Mouse (Mus musculus) neural tube, embryonic 14.5 days (tissue): ENCODE measurements at regions not wholly inside any gene's neighbourhood (a gene's known extent, or its start where the extent isn't known, plus 50 kb on each side); places are given as distances from the start of the nearest gene placed in this dataset.

Experiments
- ATAC-seq: fragments of 200-750 bp; cut with Nextera tagmentation; 2 replicates; pipeline ENCODE4 v1.8.0; 2017; ENCODE audit warnings: low read depth, mild to moderate bottlenecking, moderate TSS enrichment, moderate library complexity
- H3K27ac ChIP-seq: fragments of 300-500 bp; sonication (generic); 2 replicates; pipeline ENCODE4 v1.5.1; 2014; ENCODE audit warnings: low read depth, mild to moderate bottlenecking, control low read depth, low read length, moderate library complexity, mixed read lengths
- H3K27me3 ChIP-seq: fragments of 300-500 bp; sonication (generic); 2 replicates; pipeline ENCODE4 v1.6.1; 2014; ENCODE audit warnings: low read length; ENCODE audit not compliant: control insufficient read depth, insufficient read depth
- H3K36me3 ChIP-seq: fragments of 300-500 bp; sonication (generic); 2 replicates; pipeline ENCODE4 v1.6.1; 2014; ENCODE audit warnings: low read length, mixed read lengths; ENCODE audit not compliant: control insufficient read depth, insufficient read depth
- H3K4me1 ChIP-seq: fragments of 300-500 bp; sonication (generic); 2 replicates; pipeline ENCODE4 v1.6.1; 2014; ENCODE audit warnings: low read length; ENCODE audit not compliant: control insufficient read depth, insufficient read depth
- H3K4me2 ChIP-seq: fragments of 300-500 bp; sonication (generic); 2 replicates; pipeline ENCODE4 v1.6.1; 2014; ENCODE audit warnings: mild to moderate bottlenecking, low read depth, low read length, control low read depth
- H3K4me3 ChIP-seq: fragments of 300-500 bp; sonication (generic); 2 replicates; pipeline ENCODE4 v1.5.1; 2014; ENCODE audit warnings: low read depth, low read length, control low read depth, mixed read lengths
- H3K9ac ChIP-seq: fragments of 300-500 bp; sonication (generic); replicated peaks from 2 replicates; pipeline ENCODE4 v1.6.1; 2014; ENCODE audit warnings: low read depth, mild to moderate bottlenecking, control low read depth, low read length, mixed read lengths
- H3K9me3 ChIP-seq: fragments of 300-500 bp; sonication (generic); 2 replicates; pipeline ENCODE4 v1.6.1; 2016; ENCODE audit warnings: low read length; ENCODE audit not compliant: control insufficient read depth
- WGBS: fragments of 180-500 bp; shearing (Covaris S2); extraction: QIAGEN DNeasy Blood & Tissue Kit; methylation state at CpG from one replicate; pipeline ENCODE4 v1.1.7; 2014; 5-methylcytosine and 5-hydroxymethylcytosine counted together

- Histone ChIP-seq H3K4me3 (no peak overlapping the region), H3K27ac (no peak overlapping the region), H3K36me3 (no peaks in the 10 kb centered on the region), H3K4me1 (no peaks in the 10 kb centered on the region), H3K4me2 (no peak overlapping the region), H3K9me3 (no peaks in the 10 kb centered on the region), H3K9ac (no peak overlapping the region), H3K27me3 (no peaks in the 10 kb centered on the region)
- ATAC-seq, result no peak
- 86% methylated on average over 1 of the region's 1 CpGs for WGBS
Measured at GRCm38 (mm10) chr16:29934649-29935048, 129.5 kb upstream of the Hes1 start.

GRCm38 (mm10) chr16:29938700-29939099 is 125.5 kb upstream of the Hes1 start:
- Histone ChIP-seq H3K4me1 (no peaks in the 10 kb centered on the region), H3K9me3 (no peaks in the 10 kb centered on the region), H3K36me3 (no peaks in the 10 kb centered on the region), H3K4me2 (no peak overlapping the region), H3K27ac (no peak overlapping the region), H3K4me3 (no peak overlapping the region), H3K27me3 (no peaks in the 10 kb centered on the region), H3K9ac (no peak overlapping the region)
- no peak for ATAC-seq
- WGBS, result 93% methylated on average over 9 of the region's 9 CpGs

DNA sequence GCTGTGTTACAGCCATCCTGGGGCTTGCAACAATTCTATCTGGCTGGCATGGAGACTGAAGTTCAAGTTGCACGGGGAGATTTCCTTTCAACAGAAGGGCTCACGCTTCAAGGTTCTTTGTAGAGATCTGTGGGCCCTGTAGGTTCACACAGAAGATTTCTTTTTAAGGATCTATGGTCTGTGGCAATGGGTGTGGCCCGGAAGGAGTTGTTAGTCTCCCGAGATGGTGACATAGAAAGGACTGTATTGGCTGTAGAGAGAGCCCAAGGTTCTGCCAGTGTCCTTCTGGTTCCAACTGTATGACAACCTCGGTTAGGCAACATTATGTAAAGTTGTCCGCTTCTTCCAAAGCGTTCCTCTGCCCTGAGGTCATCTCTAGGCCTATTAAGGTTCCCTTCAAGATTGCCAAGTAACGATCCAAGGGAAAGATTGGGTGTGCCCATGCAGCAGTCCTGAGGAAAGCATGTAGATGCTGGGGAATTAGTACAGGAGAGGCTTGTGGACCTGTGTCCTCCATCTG is 124.8 kb upstream of the Hes1 start:
- no peak overlapping the region for H3K9ac ChIP-seq
- ATAC-seq, result no peak
- no peaks in the 10 kb centered on the region for H3K36me3 ChIP-seq
- H3K9me3 ChIP-seq, result no peaks in the 10 kb centered on the region
- H3K4me3 ChIP-seq, result no peak overlapping the region
- H3K27ac ChIP-seq, result no peak overlapping the region
- no peaks in the 10 kb centered on the region for H3K27me3 ChIP-seq
- H3K4me2 ChIP-seq, result no peak overlapping the region
- H3K4me1 ChIP-seq, result no peaks in the 10 kb centered on the region
- WGBS, result 90% methylated on average over 8 of the region's 8 CpGs

DNA sequence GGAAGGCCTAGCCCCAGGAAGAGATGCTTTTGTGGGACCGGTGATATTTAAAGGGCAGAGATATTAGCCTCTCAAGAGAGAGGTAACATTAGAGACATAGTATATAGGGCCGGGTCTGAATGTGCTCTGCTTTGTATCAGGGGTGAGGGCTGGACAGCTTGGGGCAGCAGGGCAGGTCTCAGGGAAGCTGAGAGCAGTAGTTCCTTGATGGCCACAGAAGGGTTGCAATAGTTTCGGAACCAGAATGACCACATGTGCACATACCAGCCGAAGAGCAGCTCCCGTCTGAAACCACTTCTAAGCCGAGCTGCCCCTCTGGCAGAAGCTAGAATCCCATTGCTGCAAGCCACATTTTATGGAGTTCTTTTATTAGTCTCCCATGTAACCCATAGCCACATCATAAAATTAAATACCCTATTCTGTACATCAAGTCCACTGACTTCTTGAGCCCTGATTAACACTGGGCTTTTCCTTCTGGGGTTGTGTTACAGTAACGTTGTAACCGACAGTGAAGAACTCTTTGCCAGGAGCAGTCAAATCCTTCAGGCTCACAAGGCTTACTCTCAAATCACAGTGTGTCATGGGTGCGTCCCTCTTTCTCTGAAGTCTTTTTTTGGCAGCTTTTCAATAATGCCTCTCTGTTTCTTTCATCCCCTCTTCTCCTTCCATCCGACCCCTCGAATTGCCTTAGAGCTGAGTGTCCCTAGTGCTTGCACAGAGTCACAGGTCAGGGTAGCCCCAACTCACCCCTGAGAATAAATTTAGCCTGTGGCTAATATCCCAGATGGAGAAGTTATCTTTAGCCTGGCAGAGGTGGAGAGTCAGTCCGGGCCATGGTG is 124.1 kb upstream of the Hes1 start:
- no peaks in the 10 kb centered on the region for H3K4me1 ChIP-seq
- H3K27ac ChIP-seq, result no peak overlapping the region
- no peaks in the 10 kb centered on the region for H3K9me3 ChIP-seq
- H3K9ac ChIP-seq, result no peak overlapping the region
- WGBS, result 64% methylated on average over 12 of the region's 12 CpGs
- H3K36me3 ChIP-seq, result no peaks in the 10 kb centered on the region
- H3K4me3 ChIP-seq, result no peak overlapping the region
- no peak overlapping the region for H3K4me2 ChIP-seq
- no peak for ATAC-seq
- no peaks in the 10 kb centered on the region for H3K27me3 ChIP-seq

DNA sequence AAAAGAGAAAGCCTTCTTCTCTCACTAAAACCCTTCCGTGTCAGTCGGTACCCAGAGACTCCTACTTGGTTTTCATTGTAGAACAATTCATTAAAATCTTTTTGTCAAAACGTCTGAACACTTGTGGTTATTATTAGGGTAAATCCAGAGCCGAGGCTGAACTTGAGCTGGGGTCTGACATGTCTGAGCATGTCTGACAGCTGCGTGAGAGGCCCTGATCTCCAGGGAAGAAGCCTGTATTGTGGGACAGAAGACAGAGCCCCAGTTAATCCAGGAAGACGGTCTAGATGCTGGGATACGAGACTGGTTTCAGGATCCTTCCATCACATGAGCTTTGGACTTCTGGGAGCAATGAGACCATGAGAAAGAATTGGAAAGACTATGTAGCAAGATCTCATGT is 122.1 kb upstream of the Hes1 start:
- no peak overlapping the region for H3K9ac ChIP-seq
- H3K27ac ChIP-seq, result no peak overlapping the region
- no peaks in the 10 kb centered on the region for H3K27me3 ChIP-seq
- H3K4me1 ChIP-seq, result peaks cover 6% of the 10 kb centered on the region; the same call in 1 of the 2 replicates
- H3K9me3 ChIP-seq, result no peaks in the 10 kb centered on the region
- no peak for ATAC-seq
- H3K4me2 ChIP-seq, result no peak overlapping the region
- no peaks in the 10 kb centered on the region for H3K36me3 ChIP-seq
- H3K4me3 ChIP-seq, result no peak overlapping the region
- 82% methylated on average over 7 of the region's 7 CpGs for WGBS

DNA sequence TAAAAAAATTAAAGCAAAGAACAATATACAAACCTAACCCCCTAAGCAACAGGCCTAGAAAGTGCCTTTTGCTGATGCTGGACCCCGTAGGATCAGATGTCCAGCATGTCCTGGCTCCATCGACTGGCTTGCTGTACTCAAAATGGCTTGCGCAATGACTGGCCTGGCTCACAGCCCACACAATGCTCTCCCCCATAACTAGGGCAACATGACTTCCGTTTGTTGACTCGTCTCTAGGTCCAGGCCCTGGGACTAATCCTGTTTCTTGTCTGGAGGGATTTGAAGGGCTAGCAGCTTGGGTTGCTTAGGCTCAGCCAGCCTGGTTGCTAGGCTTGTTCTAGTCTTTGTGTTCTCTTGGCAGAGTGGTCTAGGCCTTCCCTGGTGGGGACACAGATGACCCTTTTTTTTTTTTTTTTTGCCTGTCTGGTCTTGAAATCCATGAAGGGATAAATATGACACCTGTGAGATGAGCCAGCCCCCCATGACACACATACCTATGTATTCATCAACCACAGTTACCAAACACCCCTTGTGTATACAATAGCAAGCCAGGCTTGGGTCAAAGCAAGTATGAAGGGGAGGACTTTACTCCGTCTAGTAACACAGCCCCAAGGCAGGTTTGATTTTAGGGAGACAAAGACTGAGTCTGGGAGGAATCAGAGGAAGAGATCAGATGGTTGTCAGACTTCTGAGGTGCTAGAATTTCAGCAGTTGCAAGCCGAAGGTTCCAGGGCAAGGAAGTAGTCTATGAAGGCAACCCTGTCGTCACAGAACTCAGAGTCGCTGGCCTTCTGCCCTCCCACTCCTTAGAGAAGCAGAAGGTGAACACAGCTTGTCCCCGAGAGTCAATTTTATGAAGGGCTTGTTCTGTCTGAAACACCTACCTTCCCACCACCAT is 120.0 kb upstream of the Hes1 start:
- Histone ChIP-seq H3K27me3 (no peaks in the 10 kb centered on the region), H3K4me3 (no peak overlapping the region), H3K27ac (no peak overlapping the region), H3K36me3 (no peaks in the 10 kb centered on the region), H3K9ac (no peak overlapping the region), H3K4me1 (peaks cover 6% of the 10 kb centered on the region; the same call in 1 of the 2 replicates), H3K9me3 (no peaks in the 10 kb centered on the region), H3K4me2 (no peak overlapping the region)
- no peak for ATAC-seq
- WGBS, result 95% methylated on average over 10 of the region's 10 CpGs

- no peak overlapping the region for H3K4me2 ChIP-seq
- 54% methylated on average over 5 of the region's 5 CpGs for WGBS
- no peak overlapping the region for H3K4me3 ChIP-seq
- ATAC-seq, result no peak
- no peaks in the 10 kb centered on the region for H3K27me3 ChIP-seq
- no peak overlapping the region for H3K9ac ChIP-seq
- H3K27ac ChIP-seq, result no peak overlapping the region
- H3K36me3 ChIP-seq, result no peaks in the 10 kb centered on the region
- no peaks in the 10 kb centered on the region for H3K9me3 ChIP-seq
- H3K4me1 ChIP-seq, result peaks cover 7% of the 10 kb centered on the region
Measured at GRCm38 (mm10) chr16:29944966-29945365, 119.2 kb upstream of the Hes1 start.

- Histone ChIP-seq H3K9me3 (no peaks in the 10 kb centered on the region), H3K4me3 (peak overlapping the region; percentile 28), H3K4me2 (peak overlapping the region; percentile 77), H3K27ac (no peak overlapping the region), H3K36me3 (no peaks in the 10 kb centered on the region), H3K9ac (peak overlapping the region; percentile 46), H3K4me1 (peaks cover 12% of the 10 kb centered on the region), H3K27me3 (no peaks in the 10 kb centered on the region)
- WGBS, result 8% methylated on average over 9 of the region's 9 CpGs
- ATAC-seq, result no peak
Measured at GRCm38 (mm10) chr16:29945376-29945890, 118.8 kb upstream of the Hes1 start.
